Mouse (Mus musculus): Measurements from ENCODE around the gene Abt1.

DNA sequence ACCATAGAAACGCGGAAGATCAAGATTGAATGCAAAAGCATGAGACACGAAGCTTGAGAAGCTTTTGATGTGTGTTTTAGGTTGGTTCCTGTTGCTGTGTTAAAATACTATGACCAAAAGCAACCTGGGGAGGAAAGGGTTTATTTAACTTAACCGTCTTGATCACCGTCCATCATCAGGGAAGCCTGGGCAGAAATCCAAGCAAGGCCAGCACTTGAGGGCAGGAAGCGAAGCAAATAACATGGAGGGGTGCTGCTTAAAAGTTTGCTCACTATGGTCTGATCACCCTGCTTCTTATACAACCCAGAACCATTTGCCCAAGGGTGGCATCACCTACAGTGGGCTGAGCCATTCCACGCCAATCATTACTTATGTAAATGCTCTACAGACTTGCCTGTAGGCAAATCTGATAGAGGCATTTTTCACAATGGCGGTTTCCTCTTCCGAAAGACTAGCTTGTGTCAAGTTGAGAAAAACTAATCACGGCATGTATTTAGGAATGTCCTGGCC is 3.8 kb upstream of the Abt1 start:
- TF ChIP-seq CTCF (IDR thresholded peaks at IDR 0.05; ENCODE audit: low read depth) = no peak
- TF ChIP-seq EP300 (optimal IDR thresholded peaks at IDR 0.05) = no peak
